ENCODE assay signal across 8 mouse cellular contexts in genomic region chr12:3236163-3236641, GRCm38 (mm10).
A peak's percentile ranks its signal among the peaks of the same experiment; 100 is the strongest.
DNase-seq lines count a peak whose midpoint lies in the region; ATAC-seq and TF ChIP-seq lines count a peak whose summit lies in the region.

No protein-coding gene starts in this region.

- no peak for DNase-seq in heart, adult 8-10 months (ENCODE audit: low spot score)
- peak; percentile 68 for DNase-seq in ES-CJ7 (ENCODE audit: low read depth, low spot score)
- DNase-seq in intestine, embryonic 14.5 days (ENCODE audit: low spot score), result no peak
- no peak for DNase-seq in urinary bladder, postnatal 25 days (ENCODE audit: low spot score)
- DNase-seq in left cerebral cortex, adult 9 months (ENCODE audit: low spot score in 2 of 2), result no peak

- peak overlapping the region; percentile 85 for H3K27ac ChIP-seq in heart, embryonic 13.5 days (replicated peaks)
- no peak overlapping the region for H3K27ac ChIP-seq in embryonic facial prominence, embryonic 13.5 days
- peak overlapping the region; percentile 93; the same call in 1 of the 2 replicates for H3K27ac ChIP-seq in intestine, embryonic 14.5 days (ENCODE audit: low read depth)

- H3K4me3 ChIP-seq in heart, embryonic 13.5 days, result peak overlapping the region; percentile 63
- H3K4me3 ChIP-seq in embryonic facial prominence, embryonic 13.5 days, result peak overlapping the region; percentile 61
- peak overlapping the region; percentile 67 for H3K4me3 ChIP-seq in intestine, embryonic 14.5 days (ENCODE audit: low read depth, low read length)
- H3K4me3 ChIP-seq in myocyte, result peak overlapping the region; percentile 48

- peak overlapping the region; percentile 81 for H3K9ac ChIP-seq in heart, embryonic 13.5 days
- H3K9ac ChIP-seq in embryonic facial prominence, embryonic 13.5 days, result peak overlapping the region; percentile 65; the same call in 1 of the 2 replicates
- H3K9ac ChIP-seq in intestine, embryonic 14.5 days (ENCODE audit: low read length), result peak overlapping the region; percentile 56

- peaks cover 44% of the 10 kb centered on the region for H3K36me3 ChIP-seq in heart, embryonic 13.5 days
- H3K36me3 ChIP-seq in embryonic facial prominence, embryonic 13.5 days, result peaks cover 43% of the 10 kb centered on the region
- H3K36me3 ChIP-seq in intestine, embryonic 14.5 days (ENCODE audit: control insufficient read depth, insufficient read depth, low read length), result peaks cover 39% of the 10 kb centered on the region
- H3K36me3 ChIP-seq in myocyte (ENCODE audit: control insufficient read depth, insufficient read depth), result peaks cover 24% of the 10 kb centered on the region

- WGBS in heart, embryonic 13.5 days, result 73% methylated on average over 14 of the region's 14 CpGs
- WGBS in embryonic facial prominence, embryonic 13.5 days, result 76% methylated on average over 14 of the region's 14 CpGs
- WGBS in intestine, embryonic 14.5 days, result 72% methylated on average over 14 of the region's 14 CpGs

- peaks cover 14% of the 10 kb centered on the region for H3K9me3 ChIP-seq in heart, embryonic 13.5 days
- 0 out of 2 replicates have a peak, but pooled peaks cover 6% of the 10 kb centered on the region for H3K9me3 ChIP-seq in embryonic facial prominence, embryonic 13.5 days
- H3K9me3 ChIP-seq in intestine, embryonic 14.5 days (ENCODE audit: control insufficient read depth, low read length), result peaks cover 7% of the 10 kb centered on the region; the same call in 1 of the 2 replicates

- peaks cover 10% of the 10 kb centered on the region for H3K4me1 ChIP-seq in heart, embryonic 13.5 days
- H3K4me1 ChIP-seq in embryonic facial prominence, embryonic 13.5 days, result no peaks in the 10 kb centered on the region
- H3K4me1 ChIP-seq in intestine, embryonic 14.5 days (replicated peaks; ENCODE audit: control insufficient read depth, insufficient read depth, low read length), result no peaks in the 10 kb centered on the region

- peak overlapping the region; percentile 14 for H3ac ChIP-seq in myocyte (ENCODE audit: control insufficient read depth, insufficient read length)

- no peaks in the 10 kb centered on the region for H3K27me3 ChIP-seq in heart, embryonic 13.5 days (replicated peaks)
- no peaks in the 10 kb centered on the region for H3K27me3 ChIP-seq in embryonic facial prominence, embryonic 13.5 days
- H3K27me3 ChIP-seq in intestine, embryonic 14.5 days (replicated peaks; ENCODE audit: control insufficient read depth, insufficient read depth, low read length), result no peaks in the 10 kb centered on the region
- no peaks in the 10 kb centered on the region for H3K27me3 ChIP-seq in myocyte (ENCODE audit: control insufficient read depth, insufficient read depth, insufficient read length)

- H3K79me2 ChIP-seq in myocyte (ENCODE audit: control insufficient read depth, insufficient read depth), result peaks cover 11% of the 10 kb centered on the region

- no peak for TF ChIP-seq POLR2A in myocyte (IDR thresholded peaks at IDR 0.05; ENCODE audit: insufficient read length, low read depth)

- peak overlapping the region; percentile 77 for H3K4me2 ChIP-seq in heart, embryonic 13.5 days
- peak overlapping the region; percentile 59 for H3K4me2 ChIP-seq in embryonic facial prominence, embryonic 13.5 days
- peak overlapping the region; percentile 55 for H3K4me2 ChIP-seq in intestine, embryonic 14.5 days (ENCODE audit: low read length)
- H3K4me2 ChIP-seq in myocyte (ENCODE audit: low read depth), result peak overlapping the region; percentile 65

- ATAC-seq in heart, embryonic 13.5 days (ENCODE audit: extremely low read depth, insufficient number of reproducible peaks, low FRiP score, low TSS enrichment), result no peak
- peak; percentile 7; the same call in 1 of the 2 replicates for ATAC-seq in embryonic facial prominence, embryonic 13.5 days (ENCODE audit: insufficient number of reproducible peaks, insufficient read depth, low FRiP score, low TSS enrichment, low read depth)
- ATAC-seq in intestine, embryonic 14.5 days (replicated peaks; ENCODE audit: low FRiP score, low TSS enrichment, low read depth), result 0 out of 2 replicates have a peak, but pooled peaks have one; percentile 7

TF ChIP-seq in myocyte, 11 proteins besides CTCF, POLR2A, EP300 and RAD21:
- peak; percentile 42 for TF ChIP-seq USF1 (IDR thresholded peaks at IDR 0.05; ENCODE audit: low read depth)
- no peak for TF ChIP-seq MYOD1 (IDR thresholded peaks at IDR 0.05; ENCODE audit: control insufficient read depth in 1 of 3, insufficient read length in 2 of 3, low read depth in 2 of 3)
- no peak for TF ChIP-seq MAX (IDR thresholded peaks at IDR 0.05; ENCODE audit: low read depth)
- no peak for TF ChIP-seq REST (IDR thresholded peaks at IDR 0.05; ENCODE audit: insufficient read depth, insufficient read length)
- no peak for TF ChIP-seq TCF12 (IDR thresholded peaks at IDR 0.05; ENCODE audit: insufficient read depth, poor library complexity, severe bottlenecking)
